Mouse (Mus musculus): ENCODE measurements around the gene Map3k5. TPM values are rescaled to one million over a fixed set of nuclear protein-coding genes. Genes with fewer than 3 reads are reported as not detected.
"Not testable (repeated sequence)": the region's sequence is repeated elsewhere in the genome, so short reads cannot be mapped to it uniquely, and the experiment has no call there.

The Map3k5 gene
- total and polyA plus RNA-seq, 3 experiments = 0.35 to 0.97 TPM; not detected in 1

DNA sequence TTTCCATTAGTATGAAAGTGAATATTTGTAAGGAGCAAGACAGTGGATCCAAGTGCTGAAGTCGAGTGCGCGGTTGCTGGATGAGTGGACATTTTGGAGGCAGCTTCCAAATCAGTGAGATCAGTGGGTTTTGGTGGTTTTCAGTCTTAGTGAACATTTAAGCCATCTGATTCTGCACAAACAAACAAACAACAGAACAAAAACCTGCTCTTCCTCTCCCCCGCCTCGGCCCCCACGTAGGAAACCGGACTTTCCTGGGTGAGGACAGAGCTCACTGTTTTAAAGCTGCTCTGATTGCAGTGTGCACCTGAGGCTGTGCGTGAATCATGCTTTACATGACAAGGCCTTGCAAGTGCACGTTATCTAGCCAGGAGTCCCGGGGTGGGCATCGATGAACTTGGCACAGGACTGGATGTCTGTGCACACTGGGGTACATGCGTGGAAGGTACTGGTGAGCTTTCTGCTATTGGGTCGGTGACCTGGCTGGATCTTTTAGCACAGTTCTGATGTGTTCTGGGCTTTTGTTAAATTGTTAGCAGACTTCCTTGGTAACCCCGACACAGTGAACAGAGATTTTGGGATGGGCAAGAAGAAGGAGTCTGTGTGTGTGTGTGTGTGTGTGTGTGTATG lies 35.7 kb downstream of the Map3k5 start:
- Histone ChIP-seq H3K9ac (ENCODE audit: control insufficient read depth, low read depth, low read length, poor library complexity, severe bottlenecking) (no peak overlapping the region), H3K4me1 (ENCODE audit: control insufficient read depth in 1 of 2, insufficient read depth in 2 of 2, low read length in 2 of 2) (no peaks in the 10 kb centered on the region), H3K4me3 (ENCODE audit: control insufficient read depth in 1 of 2, insufficient read depth in 1 of 2, low read depth in 2 of 2, low read length in 2 of 2) (no peak overlapping the region), H3K36me3 (ENCODE audit: control insufficient read depth in 1 of 2, insufficient read depth in 2 of 2, low read length in 2 of 2) (no peaks in the 10 kb centered on the region), H3K27ac (ENCODE audit: control insufficient read depth, low read depth, low read length) (no peak overlapping the region), H3K27me3 (ENCODE audit: control insufficient read depth in 1 of 2, insufficient read depth in 2 of 2, low read length in 2 of 2) (no peaks in the 10 kb centered on the region; a peak in 1 of 4 replicates), H3K79me2 (ENCODE audit: control insufficient read depth, insufficient read depth, low read length, poor library complexity) (no peaks in the 10 kb centered on the region), H3K9me3 (replicated peaks; ENCODE audit: insufficient read depth, low read length) (no peaks in the 10 kb centered on the region)
- DNase-seq (ENCODE audit: low read depth, low spot score) = no peak
- TF ChIP-seq USF1 (IDR thresholded peaks at IDR 0.05; ENCODE audit: low read depth, low read length) = no peak
- no peak for TF ChIP-seq ELF1 (IDR thresholded peaks at IDR 0.05; ENCODE audit: low read depth, low read length)
- TF ChIP-seq ZMIZ1 (IDR thresholded peaks at IDR 0.05; ENCODE audit: low read depth, low read length) = no peak
- TF ChIP-seq ZKSCAN1 (IDR thresholded peaks at IDR 0.05; ENCODE audit: low read depth, low read length) = no peak
- TF ChIP-seq ETS1 (IDR thresholded peaks at IDR 0.05; ENCODE audit: low read depth, low read length) = no peak
- no peak for TF ChIP-seq E2F4 (IDR thresholded peaks at IDR 0.05; ENCODE audit: borderline replicate concordance, low read depth, low read length)
- TF ChIP-seq BHLHE40 (IDR thresholded peaks at IDR 0.05; ENCODE audit: borderline replicate concordance, low read depth, low read length) = no peak

DNA sequence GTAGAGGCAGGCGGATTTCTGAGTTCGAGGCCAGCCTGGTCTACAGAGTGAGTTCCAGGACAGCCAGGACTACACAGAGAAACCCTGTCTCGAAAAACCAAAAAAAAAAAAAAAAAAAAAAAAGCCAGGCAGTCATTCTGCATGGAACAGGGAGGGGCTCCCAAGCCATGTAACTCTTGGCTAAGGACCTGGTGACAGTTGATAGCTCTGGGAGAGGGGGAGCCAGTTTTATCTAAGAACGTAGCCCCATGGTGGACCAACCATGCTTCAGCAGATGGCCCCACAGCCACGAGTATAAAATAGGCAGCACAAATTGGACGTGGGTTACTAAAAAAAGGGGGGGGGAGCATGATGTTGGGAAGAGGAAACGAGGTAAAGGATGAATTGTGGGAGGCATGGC lies 37.2 kb downstream of the Map3k5 start:
- DNase-seq (ENCODE audit: low read depth, low spot score); H3K27ac ChIP-seq (ENCODE audit: control insufficient read depth, low read depth, low read length); H3K27me3 ChIP-seq (ENCODE audit: control insufficient read depth in 1 of 2, insufficient read depth in 2 of 2, low read length in 2 of 2); H3K36me3 ChIP-seq (ENCODE audit: control insufficient read depth in 1 of 2, insufficient read depth in 2 of 2, low read length in 2 of 2); H3K79me2 ChIP-seq (ENCODE audit: control insufficient read depth, insufficient read depth, low read length, poor library complexity); H3K9me3 ChIP-seq (replicated peaks; ENCODE audit: insufficient read depth, low read length); H3K4me3 ChIP-seq (ENCODE audit: control insufficient read depth in 1 of 2, insufficient read depth in 1 of 2, low read depth in 2 of 2, low read length in 2 of 2); H3K4me1 ChIP-seq (ENCODE audit: control insufficient read depth in 1 of 2, insufficient read depth in 2 of 2, low read length in 2 of 2); H3K9ac ChIP-seq (ENCODE audit: control insufficient read depth, low read depth, low read length, poor library complexity, severe bottlenecking): not testable (repeated sequence)

DNA sequence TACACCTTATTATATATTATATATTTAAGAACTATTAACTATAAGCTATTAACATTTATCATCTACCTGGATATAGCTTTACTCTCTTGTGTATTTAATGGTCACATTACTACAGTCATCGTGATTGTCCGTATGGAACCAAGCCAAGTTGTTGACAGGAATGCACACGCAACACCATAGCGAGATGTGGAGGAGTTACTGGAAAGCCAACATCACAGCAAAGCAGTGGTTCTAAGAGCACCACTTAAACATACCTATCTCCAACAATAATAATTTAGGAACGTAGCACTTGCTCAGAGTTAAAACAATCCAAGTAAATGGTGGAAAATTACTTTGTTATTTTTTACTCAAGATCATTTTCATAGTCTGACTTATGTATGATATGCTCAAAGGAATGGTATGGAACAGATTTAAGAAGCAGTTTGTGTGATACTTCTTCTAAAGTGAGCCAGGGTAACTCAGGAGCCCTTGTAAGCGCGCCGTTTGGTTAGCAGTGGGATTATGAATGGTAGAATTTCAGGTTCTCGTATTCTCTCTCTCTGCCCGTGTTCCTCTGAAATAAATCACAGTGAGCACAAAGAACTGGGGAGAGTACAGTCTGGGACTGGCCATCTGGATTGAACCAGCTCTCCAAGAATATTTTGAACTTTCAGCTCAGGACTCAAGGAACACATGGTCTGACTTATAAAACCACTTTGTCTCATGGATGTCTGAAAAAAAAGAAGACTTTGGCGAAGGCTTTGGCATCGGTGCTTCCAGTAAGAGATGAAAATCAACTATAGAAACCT lies 39.2 kb downstream of the Map3k5 start:
- Histone ChIP-seq H3K9ac (ENCODE audit: control insufficient read depth, low read depth, low read length, poor library complexity, severe bottlenecking) (no peak overlapping the region), H3K4me1 (ENCODE audit: control insufficient read depth in 1 of 2, insufficient read depth in 2 of 2, low read length in 2 of 2) (no peaks in the 10 kb centered on the region), H3K79me2 (ENCODE audit: control insufficient read depth, insufficient read depth, low read length, poor library complexity) (no peaks in the 10 kb centered on the region), H3K9me3 (replicated peaks; ENCODE audit: insufficient read depth, low read length) (no peaks in the 10 kb centered on the region), H3K4me3 (ENCODE audit: control insufficient read depth in 1 of 2, insufficient read depth in 1 of 2, low read depth in 2 of 2, low read length in 2 of 2) (no peak overlapping the region), H3K27me3 (ENCODE audit: control insufficient read depth in 1 of 2, insufficient read depth in 2 of 2, low read length in 2 of 2) (no peaks in the 10 kb centered on the region), H3K27ac (ENCODE audit: control insufficient read depth, low read depth, low read length) (no peak overlapping the region), H3K36me3 (ENCODE audit: control insufficient read depth in 1 of 2, insufficient read depth in 2 of 2, low read length in 2 of 2) (no peaks in the 10 kb centered on the region)
- TF ChIP-seq RCOR1 (IDR thresholded peaks at IDR 0.05; ENCODE audit: low read depth, low read length) (no peak), ZMIZ1 (IDR thresholded peaks at IDR 0.05; ENCODE audit: low read depth, low read length) (no peak), ZNF384 (IDR thresholded peaks at IDR 0.05; ENCODE audit: low read depth, low read length) (no peak), MYB (IDR thresholded peaks at IDR 0.05; ENCODE audit: low read depth, low read length) (no peak)
- DNase-seq (ENCODE audit: low read depth, low spot score) = no peak
